Mouse (Mus musculus): ENCODE data around the gene Samd4. TPM values are rescaled to one million over a fixed set of nuclear protein-coding genes. Genes with fewer than 3 reads are reported as not detected.

Gene Samd4
- polyA plus RNA-seq, 1 experiment from 2014 or later: 4.5 TPM

GRCm38 (mm10) chr14:46994704-46995103 is 112.0 kb downstream of the Samd4 start:
- Histone ChIP-seq H3K27ac (no peak overlapping the region), H3K9me3 (no peaks in the 10 kb centered on the region), H3K4me3 (no peak overlapping the region), H3K27me3 (ENCODE audit: insufficient read depth, poor library complexity, severe bottlenecking) (no peaks in the 10 kb centered on the region), H3K36me3 (no peaks in the 10 kb centered on the region), H3K4me1 (replicated peaks) (peaks cover 19% of the 10 kb centered on the region)
- 90% methylated on average over 7 of the region's 7 CpGs for WGBS
- no peak for DNase-seq (ENCODE audit: low spot score)

GRCm38 (mm10) chr14:46999321-47000025 is 116.8 kb downstream of the Samd4 start:
- Histone ChIP-seq H3K27ac (no peak overlapping the region), H3K36me3 (no peaks in the 10 kb centered on the region), H3K4me1 (replicated peaks) (peaks cover 11% of the 10 kb centered on the region), H3K4me3 (no peak overlapping the region), H3K9me3 (no peaks in the 10 kb centered on the region), H3K27me3 (ENCODE audit: insufficient read depth, poor library complexity, severe bottlenecking) (no peaks in the 10 kb centered on the region)
- no peak for DNase-seq (ENCODE audit: low spot score)
- 70% methylated on average over 9 of the region's 9 CpGs for WGBS

GRCm38 (mm10) chr14:47000096-47000736 is 117.6 kb downstream of the Samd4 start:
- Histone ChIP-seq H3K36me3 (no peaks in the 10 kb centered on the region), H3K9me3 (no peaks in the 10 kb centered on the region), H3K27ac (no peak overlapping the region), H3K27me3 (ENCODE audit: insufficient read depth, poor library complexity, severe bottlenecking) (no peaks in the 10 kb centered on the region), H3K4me1 (replicated peaks) (peaks cover 11% of the 10 kb centered on the region), H3K4me3 (no peak overlapping the region)
- no peak for DNase-seq (ENCODE audit: low spot score)
- 87% methylated on average over 11 of the region's 11 CpGs for WGBS

- Histone ChIP-seq H3K36me3 (no peaks in the 10 kb centered on the region), H3K27ac (no peak overlapping the region), H3K4me1 (replicated peaks) (peaks cover 11% of the 10 kb centered on the region), H3K9me3 (no peaks in the 10 kb centered on the region), H3K27me3 (ENCODE audit: insufficient read depth, poor library complexity, severe bottlenecking) (no peaks in the 10 kb centered on the region), H3K4me3 (no peak overlapping the region)
- DNase-seq (ENCODE audit: low spot score): no peak
- WGBS: 83% methylated on average over 24 of the region's 24 CpGs
Observed at GRCm38 (mm10) chr14:47000786-47001761, 118.4 kb downstream of the Samd4 start.

- Histone ChIP-seq H3K4me1 (replicated peaks) (peaks cover 11% of the 10 kb centered on the region), H3K27ac (no peak overlapping the region), H3K4me3 (no peak overlapping the region), H3K27me3 (ENCODE audit: insufficient read depth, poor library complexity, severe bottlenecking) (no peaks in the 10 kb centered on the region), H3K9me3 (no peaks in the 10 kb centered on the region), H3K36me3 (no peaks in the 10 kb centered on the region)
- DNase-seq (ENCODE audit: low spot score): no peak
- 44% methylated on average over 3 of the region's 3 CpGs for WGBS
Observed at GRCm38 (mm10) chr14:47004161-47004560, 121.5 kb downstream of the Samd4 start.

GRCm38 (mm10) chr14:47011171-47012139 is 128.8 kb downstream of the Samd4 start:
- Histone ChIP-seq H3K9me3 (no peaks in the 10 kb centered on the region), H3K27me3 (ENCODE audit: insufficient read depth, poor library complexity, severe bottlenecking) (no peaks in the 10 kb centered on the region)

GRCm38 (mm10) chr14:47015618-47016017 is 133.0 kb downstream of the Samd4 start:
- Histone ChIP-seq H3K27me3 (ENCODE audit: insufficient read depth, poor library complexity, severe bottlenecking) (no peaks in the 10 kb centered on the region), H3K27ac (no peak overlapping the region), H3K36me3 (no peaks in the 10 kb centered on the region), H3K4me3 (no peak overlapping the region), H3K4me1 (replicated peaks) (peaks cover 16% of the 10 kb centered on the region), H3K9me3 (no peaks in the 10 kb centered on the region)
- no peak for DNase-seq (ENCODE audit: low spot score)
- 90% methylated on average over 3 of the region's 3 CpGs for WGBS

More at GRCm38 (mm10) chr14:47011171-47012139, 128.8 kb downstream of the Samd4 start:
- peaks cover 14% of the 10 kb centered on the region for H3K4me1 ChIP-seq (replicated peaks)
- H3K4me3 ChIP-seq: no peak overlapping the region
- H3K27ac ChIP-seq: peak overlapping the region; percentile 59; the same call in 1 of the 2 replicates
- no peaks in the 10 kb centered on the region for H3K36me3 ChIP-seq
- DNase-seq (ENCODE audit: low spot score): peak; percentile 18
- 70% methylated on average over 18 of the region's 18 CpGs for WGBS

- H3K27me3 ChIP-seq (ENCODE audit: insufficient read depth, poor library complexity, severe bottlenecking): no peaks in the 10 kb centered on the region
- no peak overlapping the region for H3K27ac ChIP-seq
- no peak overlapping the region for H3K4me3 ChIP-seq
- H3K4me1 ChIP-seq (replicated peaks): peaks cover 8% of the 10 kb centered on the region
- WGBS: 85% methylated on average over 3 of the region's 3 CpGs
- H3K9me3 ChIP-seq: no peaks in the 10 kb centered on the region
- no peak for DNase-seq (ENCODE audit: low spot score)
- H3K36me3 ChIP-seq: no peaks in the 10 kb centered on the region
Observed at GRCm38 (mm10) chr14:47017658-47018057, 135.0 kb downstream of the Samd4 start.

- peaks cover 8% of the 10 kb centered on the region for H3K4me1 ChIP-seq (replicated peaks)
- no peak overlapping the region for H3K4me3 ChIP-seq
- no peak overlapping the region for H3K27ac ChIP-seq
- no peaks in the 10 kb centered on the region for H3K27me3 ChIP-seq (ENCODE audit: insufficient read depth, poor library complexity, severe bottlenecking)
- no peaks in the 10 kb centered on the region for H3K36me3 ChIP-seq
- H3K9me3 ChIP-seq: no peaks in the 10 kb centered on the region
- DNase-seq (ENCODE audit: low spot score): no peak
- 59% methylated on average over 10 of the region's 10 CpGs for WGBS
Observed at GRCm38 (mm10) chr14:47020886-47021285, 138.2 kb downstream of the Samd4 start.

- Histone ChIP-seq H3K4me1 (replicated peaks) (peaks cover 8% of the 10 kb centered on the region), H3K27ac (no peak overlapping the region), H3K4me3 (no peak overlapping the region), H3K36me3 (no peaks in the 10 kb centered on the region), H3K9me3 (no peaks in the 10 kb centered on the region), H3K27me3 (ENCODE audit: insufficient read depth, poor library complexity, severe bottlenecking) (no peaks in the 10 kb centered on the region)
- WGBS: 93% methylated on average over 9 of the region's 9 CpGs
- DNase-seq (ENCODE audit: low spot score): no peak
Observed at GRCm38 (mm10) chr14:47023529-47023928, 140.9 kb downstream of the Samd4 start.

GRCm38 (mm10) chr14:47027431-47028118 is 144.9 kb downstream of the Samd4 start:
- H3K4me1 ChIP-seq (replicated peaks): peaks cover 11% of the 10 kb centered on the region
- no peaks in the 10 kb centered on the region for H3K9me3 ChIP-seq
- no peak overlapping the region for H3K27ac ChIP-seq
- no peaks in the 10 kb centered on the region for H3K27me3 ChIP-seq (ENCODE audit: insufficient read depth, poor library complexity, severe bottlenecking)
- no peak for DNase-seq (ENCODE audit: low spot score)
- 81% methylated on average over 6 of the region's 6 CpGs for WGBS
- H3K4me3 ChIP-seq: no peak overlapping the region
- H3K36me3 ChIP-seq: no peaks in the 10 kb centered on the region

Data from hindbrain, embryonic 10.5 days (tissue).